Mouse (Mus musculus): ENCODE results near the gene Gm20897.
"Not testable (repeated sequence)": the region's sequence is repeated elsewhere in the genome, so short reads cannot be mapped to it uniquely, and the experiment has no call there.

Gm20897 gene

GRCm38 (mm10) chrY:38502138-38502537, at the start of gene Gm20897:
TSS of gene Gm20897 (minus strand) at chrY:38502238.
- not testable (repeated sequence) for DNase-seq (ENCODE audit: low spot score)
